Mouse (Mus musculus) ES-Bruce4 (cell line): ENCODE measurements around the gene Fuk. TPM values are rescaled to one million over a fixed set of nuclear protein-coding genes. Genes with fewer than 3 reads are reported as not detected.
A peak's percentile ranks its signal among the peaks of the same experiment; 100 is the strongest.

Source experiments
- H3K27ac ChIP-seq: 2 replicates; pipeline ENCODE4 v1.5.1; 2012; ENCODE audit warnings: low read length, inconsistent platforms; ENCODE audit not compliant: insufficient read depth
- H3K27me3 ChIP-seq: 2 replicates; pipeline ENCODE4 v1.6.1; 2012; ENCODE audit warnings: mild to moderate bottlenecking, low read length, inconsistent platforms; ENCODE audit not compliant: control insufficient read depth, poor library complexity, insufficient read depth, severe bottlenecking
- H3K36me3 ChIP-seq: 2 replicates; pipeline ENCODE4 v1.6.1; 2012; ENCODE audit warnings: inconsistent platforms, mild to moderate bottlenecking, low read length, moderate library complexity; ENCODE audit not compliant: control insufficient read depth, poor library complexity, insufficient read depth, severe bottlenecking
- H3K4me1 ChIP-seq: one replicate; pipeline ENCODE4 v1.8.1; 2011; ENCODE audit warnings: low read length; ENCODE audit not compliant: control insufficient read depth, insufficient read depth
- H3K4me3 ChIP-seq: 2 replicates; pipeline ENCODE4 v1.5.1; 2011; ENCODE audit warnings: low read depth, mild to moderate bottlenecking, low read length
- H3K9ac ChIP-seq: 2 replicates; pipeline ENCODE4 v1.6.1; 2012; ENCODE audit warnings: low read depth, mild to moderate bottlenecking, inconsistent platforms; ENCODE audit not compliant: poor library complexity, severe bottlenecking
- H3K9me3 ChIP-seq: replicated peaks from 2 replicates; pipeline ENCODE4 v1.6.1; 2012; ENCODE audit warnings: mild to moderate bottlenecking, low read length, inconsistent platforms; ENCODE audit not compliant: control insufficient read depth, poor library complexity, insufficient read depth, severe bottlenecking
- CTCF ChIP-seq: IDR thresholded peaks from one replicate; pipeline ENCODE4 v1.8.1; 2011; ENCODE audit warnings: low read depth, low read length
- EP300 ChIP-seq: IDR thresholded peaks from 2 replicates; pipeline ENCODE4 v1.6.1; 2011; ENCODE audit warnings: low read depth, low read length; ENCODE audit not compliant: insufficient read depth
- POLR2A ChIP-seq: IDR thresholded peaks from one replicate; pipeline ENCODE4 v1.8.1; 2011; ENCODE audit warnings: low read length; ENCODE audit not compliant: insufficient read depth
- polyA plus RNA-seq: library from polyadenylated mRNA; stranded (reverse); fragments of >200 nt; gene quantifications from 2 replicates; pipeline ENCODE4 v1.2.4, GENCODE M21; 2011; ENCODE audit warnings: low read depth; ENCODE audit not compliant: missing spikeins, insufficient read depth, insufficient read length

Gene Fuk
- polyA plus RNA-seq, 1 experiment: 14.8 TPM

- peaks cover 54% of the 10 kb centered on the region for H3K36me3 ChIP-seq
- peak overlapping the region; percentile 24; the same call in 1 of the 2 replicates for H3K4me3 ChIP-seq
Observed at GRCm38 (mm10) chr8:110844941-110845340, 57.3 kb downstream of the Fuk start.

GRCm38 (mm10) chr8:110843207-110843606 is 59.1 kb downstream of the Fuk start:
- H3K4me3 ChIP-seq: no peak overlapping the region
- TF ChIP-seq EP300 (no peak), POLR2A (no peak), CTCF (no peak)
- no peak overlapping the region for H3K9ac ChIP-seq
- no peaks in the 10 kb centered on the region for H3K27me3 ChIP-seq
- H3K4me1 ChIP-seq: peaks cover 1% of the 10 kb centered on the region
- no peak overlapping the region for H3K27ac ChIP-seq
- H3K36me3 ChIP-seq: peaks cover 68% of the 10 kb centered on the region
- H3K9me3 ChIP-seq: no peaks in the 10 kb centered on the region

More at GRCm38 (mm10) chr8:110844941-110845340, 57.3 kb downstream of the Fuk start:
- H3K9me3 ChIP-seq: no peaks in the 10 kb centered on the region
- peak overlapping the region; percentile 84 for H3K9ac ChIP-seq
- 0 out of 2 replicates have a peak overlapping the region, but pooled peaks have one; percentile 33 for H3K27ac ChIP-seq
- H3K4me1 ChIP-seq: peaks cover 1% of the 10 kb centered on the region
- no peaks in the 10 kb centered on the region for H3K27me3 ChIP-seq
- no peak for TF ChIP-seq POLR2A
- no peak for TF ChIP-seq EP300
- no peak for TF ChIP-seq CTCF

DNA sequence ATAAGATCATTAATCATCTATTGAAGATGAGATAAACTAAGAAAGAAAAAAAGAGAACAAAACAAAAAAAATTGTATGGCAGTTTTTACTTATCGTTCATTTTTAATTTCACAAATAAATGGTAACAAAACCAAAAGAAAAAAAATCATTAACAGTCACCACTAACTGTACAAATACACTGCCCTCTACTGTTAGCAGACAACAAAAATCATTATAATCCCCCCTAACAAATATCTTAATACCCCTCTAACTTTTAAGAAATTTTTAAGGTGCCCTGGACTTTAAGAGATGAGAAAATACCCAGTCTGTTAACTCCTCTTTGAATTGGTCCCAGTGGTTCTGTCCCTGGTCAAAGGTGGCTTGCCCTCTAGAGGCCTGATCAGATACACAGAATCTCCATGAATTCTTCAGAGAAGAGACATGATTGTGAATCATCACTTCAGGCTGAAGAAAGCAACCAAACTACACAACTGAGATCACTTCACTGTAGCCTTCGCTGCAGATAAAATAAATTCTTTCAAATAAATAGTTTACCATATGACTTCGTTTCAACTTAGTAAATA is 60.2 kb downstream of the Fuk start:
- TF ChIP-seq POLR2A (no peak), EP300 (no peak), CTCF (no peak)

More for the DNA sequence above, 60.2 kb downstream of the Fuk start:
- Histone ChIP-seq H3K4me1 (peaks cover 1% of the 10 kb centered on the region), H3K27me3 (no peaks in the 10 kb centered on the region), H3K4me3 (no peak overlapping the region), H3K9ac (no peak overlapping the region), H3K36me3 (peaks cover 79% of the 10 kb centered on the region), H3K27ac (no peak overlapping the region), H3K9me3 (no peaks in the 10 kb centered on the region)

Other genes with a start within 250 kb of the Fuk start
- 7.1 and 9.5 TPM in 2 replicates for gene Mtss1l, start 181.0 kb downstream of the Fuk start, polyA plus RNA-seq
- gene Il34, start 96.6 kb downstream of the Fuk start, polyA plus RNA-seq: 0.34 and 1.0 TPM in 2 replicates
- 48.2 and 50.7 TPM in 2 replicates for gene Cog4, start 55.9 kb downstream of the Fuk start, polyA plus RNA-seq
- gene Sf3b3, start 55.7 kb downstream of the Fuk start, polyA plus RNA-seq: 203 and 206 TPM in 2 replicates
- gene St3gal2, start 17.4 kb upstream of the Fuk start, polyA plus RNA-seq: 7.1 and 8.6 TPM in 2 replicates
- gene Ddx19a, start 95.3 kb upstream of the Fuk start, polyA plus RNA-seq: 71.7 and 71.8 TPM in 2 replicates
- 23.5 and 24.8 TPM in 2 replicates for gene Ddx19b, start 129.3 kb upstream of the Fuk start, polyA plus RNA-seq
- 146 and 153 TPM in 2 replicates for gene Aars, start 130.7 kb upstream of the Fuk start, polyA plus RNA-seq
- gene Exosc6, start 153.9 kb upstream of the Fuk start, polyA plus RNA-seq: not detected in 2 replicates
- gene Clec18a, start 189.9 kb upstream of the Fuk start, polyA plus RNA-seq: not detected in 2 replicates
- 19.0 and 22.4 TPM in 2 replicates for gene Pdpr, start 192.1 kb upstream of the Fuk start, polyA plus RNA-seq